Mouse (Mus musculus) B cell, adult 2 months (primary cell): ENCODE results near the gene H2afv.
A peak's percentile ranks its signal among the peaks of the same experiment; 100 is the strongest.

Source experiments
- DNase-seq, 2 experiments: peaks; one replicate each; pipeline ENCODE4 v3.0.0; 2022

The H2afv gene

GRCm38 (mm10) chr11:6444077-6444853, at the start of gene H2afv:
TSS of gene H2afv (minus strand) at chr11:6444443.
- DNase-seq, result peak; percentile 98 to 99

- DNase-seq, result peak; percentile 75 to 78
Observed at GRCm38 (mm10) chr11:6489691-6490503, 45.7 kb upstream of the H2afv start.

- DNase-seq, result no peak
Observed at GRCm38 (mm10) chr11:6489257-6489656, 45.0 kb upstream of the H2afv start.

- DNase-seq, result no peak
Observed at GRCm38 (mm10) chr11:6488041-6488684, 43.9 kb upstream of the H2afv start.

GRCm38 (mm10) chr11:6487496-6487895, 43.3 kb upstream of the H2afv start:
- no peak for DNase-seq

GRCm38 (mm10) chr11:6486916-6487315, 42.7 kb upstream of the H2afv start:
- DNase-seq, result no peak

- peak; percentile 39 to 41 for DNase-seq
Observed at GRCm38 (mm10) chr11:6484244-6484959, 40.2 kb upstream of the H2afv start.

GRCm38 (mm10) chr11:6483103-6483502, 38.9 kb upstream of the H2afv start:
- no peak for DNase-seq

- DNase-seq, result no peak
Observed at GRCm38 (mm10) chr11:6481669-6482185, 37.5 kb upstream of the H2afv start.

- DNase-seq, result no peak
Observed at GRCm38 (mm10) chr11:6480681-6481405, 36.6 kb upstream of the H2afv start.

GRCm38 (mm10) chr11:6480191-6480590, 35.9 kb upstream of the H2afv start:
- DNase-seq, result no peak

GRCm38 (mm10) chr11:6479231-6479630, 35.0 kb upstream of the H2afv start:
- no peak for DNase-seq

GRCm38 (mm10) chr11:6477350-6477749, 33.1 kb upstream of the H2afv start:
- no peak for DNase-seq

GRCm38 (mm10) chr11:6476876-6477275, 32.6 kb upstream of the H2afv start:
- no peak for DNase-seq

GRCm38 (mm10) chr11:6475867-6476484, 31.7 kb upstream of the H2afv start, which contains the start of gene Purb:
TSS of gene Purb (minus strand) at chr11:6475917.
- peak; percentile 93 to 96 for DNase-seq

GRCm38 (mm10) chr11:6474874-6475731, 30.9 kb upstream of the H2afv start:
- DNase-seq, result peak; percentile 67 to 73

- no peak for DNase-seq
Observed at GRCm38 (mm10) chr11:6474381-6474780, 30.1 kb upstream of the H2afv start.

- no peak for DNase-seq
Observed at GRCm38 (mm10) chr11:6472076-6472475, 27.8 kb upstream of the H2afv start.

GRCm38 (mm10) chr11:6471493-6471892, 27.2 kb upstream of the H2afv start:
- no peak for DNase-seq

GRCm38 (mm10) chr11:6471054-6471453, 26.8 kb upstream of the H2afv start:
- DNase-seq, result no peak
